Mouse (Mus musculus): ENCODE measurements around the gene Tenm2. TPM values are rescaled to one million over a fixed set of nuclear protein-coding genes. Genes with fewer than 3 reads are reported as not detected.
A peak's percentile ranks its signal among the peaks of the same experiment; 100 is the strongest.

The Tenm2 gene
- polyA plus RNA-seq, 1 experiment from 2014 or later: 3.2 TPM

GRCm38 (mm10) chr11:36549398-36550139, 686.2 kb downstream of the Tenm2 start:
- WGBS: 79% methylated on average over 11 of the region's 11 CpGs
- H3K9ac ChIP-seq (ENCODE audit: low read length): no peak overlapping the region

GRCm38 (mm10) chr11:36548139-36548538, 687.6 kb downstream of the Tenm2 start:
- H3K27me3 ChIP-seq (ENCODE audit: control insufficient read depth, insufficient read depth, low read length): no peaks in the 10 kb centered on the region
- no peaks in the 10 kb centered on the region for H3K4me1 ChIP-seq (ENCODE audit: control insufficient read depth, insufficient read depth, low read length)
- 75% methylated on average over 4 of the region's 4 CpGs for WGBS
- no peak overlapping the region for H3K27ac ChIP-seq (ENCODE audit: low read depth, low read length)
- H3K9ac ChIP-seq (ENCODE audit: low read length): no peak overlapping the region
- H3K9me3 ChIP-seq (ENCODE audit: control insufficient read depth, low read length): no peaks in the 10 kb centered on the region
- ATAC-seq (ENCODE audit: insufficient read depth, low FRiP score, low TSS enrichment): peak; percentile 35; the same call in 1 of the 2 replicates
- no peak for DNase-seq (ENCODE audit: low spot score)
- H3K4me2 ChIP-seq (ENCODE audit: low read depth): no peak overlapping the region
- H3K4me3 ChIP-seq (ENCODE audit: low read depth, low read length): no peak overlapping the region
- H3K36me3 ChIP-seq (ENCODE audit: control insufficient read depth, insufficient read depth, low read length): no peaks in the 10 kb centered on the region

More at GRCm38 (mm10) chr11:36549398-36550139, 686.2 kb downstream of the Tenm2 start:
- Histone ChIP-seq H3K4me1 (ENCODE audit: control insufficient read depth, insufficient read depth, low read length) (no peaks in the 10 kb centered on the region), H3K4me2 (ENCODE audit: low read depth) (no peak overlapping the region), H3K4me3 (ENCODE audit: low read depth, low read length) (no peak overlapping the region), H3K27me3 (ENCODE audit: control insufficient read depth, insufficient read depth, low read length) (no peaks in the 10 kb centered on the region), H3K36me3 (ENCODE audit: control insufficient read depth, insufficient read depth, low read length) (no peaks in the 10 kb centered on the region), H3K27ac (ENCODE audit: low read depth, low read length) (no peak overlapping the region), H3K9me3 (ENCODE audit: control insufficient read depth, low read length) (no peaks in the 10 kb centered on the region)
- DNase-seq (ENCODE audit: low spot score): no peak
- ATAC-seq (ENCODE audit: insufficient read depth, low FRiP score, low TSS enrichment): no peak

GRCm38 (mm10) chr11:36538144-36538543, 697.6 kb downstream of the Tenm2 start:
- Histone ChIP-seq H3K4me2 (ENCODE audit: low read depth) (no peak overlapping the region), H3K9me3 (ENCODE audit: control insufficient read depth, low read length) (no peaks in the 10 kb centered on the region), H3K36me3 (ENCODE audit: control insufficient read depth, insufficient read depth, low read length) (no peaks in the 10 kb centered on the region), H3K4me3 (ENCODE audit: low read depth, low read length) (no peak overlapping the region), H3K9ac (ENCODE audit: low read length) (no peak overlapping the region), H3K27me3 (ENCODE audit: control insufficient read depth, insufficient read depth, low read length) (no peaks in the 10 kb centered on the region), H3K4me1 (ENCODE audit: control insufficient read depth, insufficient read depth, low read length) (no peaks in the 10 kb centered on the region), H3K27ac (ENCODE audit: low read depth, low read length) (no peak overlapping the region)
- 81% methylated on average over 4 of the region's 4 CpGs for WGBS
- ATAC-seq (ENCODE audit: insufficient read depth, low FRiP score, low TSS enrichment) (no peak), DNase-seq (ENCODE audit: low spot score) (no peak)

GRCm38 (mm10) chr11:36537573-36538133, 698.1 kb downstream of the Tenm2 start:
- 91% methylated on average over 9 of the region's 9 CpGs for WGBS
- no peak for DNase-seq (ENCODE audit: low spot score)
- H3K27me3 ChIP-seq (ENCODE audit: control insufficient read depth, insufficient read depth, low read length): no peaks in the 10 kb centered on the region

GRCm38 (mm10) chr11:36535591-36535990, 700.2 kb downstream of the Tenm2 start:
- no peaks in the 10 kb centered on the region for H3K9me3 ChIP-seq (ENCODE audit: control insufficient read depth, low read length)
- H3K4me3 ChIP-seq (ENCODE audit: low read depth, low read length): no peak overlapping the region
- H3K36me3 ChIP-seq (ENCODE audit: control insufficient read depth, insufficient read depth, low read length): no peaks in the 10 kb centered on the region
- no peak for DNase-seq (ENCODE audit: low spot score)
- H3K4me1 ChIP-seq (ENCODE audit: control insufficient read depth, insufficient read depth, low read length): no peaks in the 10 kb centered on the region
- H3K27ac ChIP-seq (ENCODE audit: low read depth, low read length): no peak overlapping the region
- no peak overlapping the region for H3K9ac ChIP-seq (ENCODE audit: low read length)
- H3K27me3 ChIP-seq (ENCODE audit: control insufficient read depth, insufficient read depth, low read length): no peaks in the 10 kb centered on the region
- 91% methylated on average over 3 of the region's 3 CpGs for WGBS
- ATAC-seq (ENCODE audit: insufficient read depth, low FRiP score, low TSS enrichment): no peak
- no peak overlapping the region for H3K4me2 ChIP-seq (ENCODE audit: low read depth)

More at GRCm38 (mm10) chr11:36537573-36538133, 698.1 kb downstream of the Tenm2 start:
- H3K4me1 ChIP-seq (ENCODE audit: control insufficient read depth, insufficient read depth, low read length): no peaks in the 10 kb centered on the region
- no peak overlapping the region for H3K4me3 ChIP-seq (ENCODE audit: low read depth, low read length)
- no peaks in the 10 kb centered on the region for H3K36me3 ChIP-seq (ENCODE audit: control insufficient read depth, insufficient read depth, low read length)
- no peak overlapping the region for H3K27ac ChIP-seq (ENCODE audit: low read depth, low read length)
- no peak overlapping the region for H3K9ac ChIP-seq (ENCODE audit: low read length)
- no peak for ATAC-seq (ENCODE audit: insufficient read depth, low FRiP score, low TSS enrichment)
- no peaks in the 10 kb centered on the region for H3K9me3 ChIP-seq (ENCODE audit: control insufficient read depth, low read length)
- H3K4me2 ChIP-seq (ENCODE audit: low read depth): no peak overlapping the region

GRCm38 (mm10) chr11:36531614-36532013, 704.1 kb downstream of the Tenm2 start:
- 82% methylated on average over 4 of the region's 4 CpGs for WGBS

GRCm38 (mm10) chr11:36527509-36527908, 708.3 kb downstream of the Tenm2 start:
- no peaks in the 10 kb centered on the region for H3K9me3 ChIP-seq (ENCODE audit: control insufficient read depth, low read length)
- no peak overlapping the region for H3K27ac ChIP-seq (ENCODE audit: low read depth, low read length)
- no peak overlapping the region for H3K4me2 ChIP-seq (ENCODE audit: low read depth)
- ATAC-seq (ENCODE audit: insufficient read depth, low FRiP score, low TSS enrichment): no peak
- no peak overlapping the region for H3K9ac ChIP-seq (ENCODE audit: low read length)
- no peaks in the 10 kb centered on the region for H3K36me3 ChIP-seq (ENCODE audit: control insufficient read depth, insufficient read depth, low read length)
- no peak overlapping the region for H3K4me3 ChIP-seq (ENCODE audit: low read depth, low read length)
- H3K4me1 ChIP-seq (ENCODE audit: control insufficient read depth, insufficient read depth, low read length): no peaks in the 10 kb centered on the region
- no peaks in the 10 kb centered on the region for H3K27me3 ChIP-seq (ENCODE audit: control insufficient read depth, insufficient read depth, low read length)
- WGBS: 66% methylated on average over 4 of the region's 4 CpGs
- DNase-seq (ENCODE audit: low spot score): no peak

More at GRCm38 (mm10) chr11:36531614-36532013, 704.1 kb downstream of the Tenm2 start:
- DNase-seq (ENCODE audit: low spot score): no peak
- H3K27ac ChIP-seq (ENCODE audit: low read depth, low read length): no peak overlapping the region
- H3K4me3 ChIP-seq (ENCODE audit: low read depth, low read length): no peak overlapping the region
- no peak overlapping the region for H3K9ac ChIP-seq (ENCODE audit: low read length)
- no peaks in the 10 kb centered on the region for H3K9me3 ChIP-seq (ENCODE audit: control insufficient read depth, low read length)
- no peaks in the 10 kb centered on the region for H3K4me1 ChIP-seq (ENCODE audit: control insufficient read depth, insufficient read depth, low read length)
- no peak overlapping the region for H3K4me2 ChIP-seq (ENCODE audit: low read depth)
- no peaks in the 10 kb centered on the region for H3K27me3 ChIP-seq (ENCODE audit: control insufficient read depth, insufficient read depth, low read length)
- no peak for ATAC-seq (ENCODE audit: insufficient read depth, low FRiP score, low TSS enrichment)
- no peaks in the 10 kb centered on the region for H3K36me3 ChIP-seq (ENCODE audit: control insufficient read depth, insufficient read depth, low read length)

GRCm38 (mm10) chr11:36526381-36526780, 709.4 kb downstream of the Tenm2 start:
- no peak for ATAC-seq (ENCODE audit: insufficient read depth, low FRiP score, low TSS enrichment)
- Histone ChIP-seq H3K4me3 (ENCODE audit: low read depth, low read length) (no peak overlapping the region), H3K9me3 (ENCODE audit: control insufficient read depth, low read length) (no peaks in the 10 kb centered on the region), H3K4me1 (ENCODE audit: control insufficient read depth, insufficient read depth, low read length) (no peaks in the 10 kb centered on the region), H3K27me3 (ENCODE audit: control insufficient read depth, insufficient read depth, low read length) (no peaks in the 10 kb centered on the region), H3K27ac (ENCODE audit: low read depth, low read length) (no peak overlapping the region), H3K4me2 (ENCODE audit: low read depth) (no peak overlapping the region), H3K9ac (ENCODE audit: low read length) (no peak overlapping the region), H3K36me3 (ENCODE audit: control insufficient read depth, insufficient read depth, low read length) (no peaks in the 10 kb centered on the region)
- DNase-seq (ENCODE audit: low spot score): peak; percentile 80
- WGBS: 17% methylated on average over 8 of the region's 8 CpGs

- Histone ChIP-seq H3K4me2 (ENCODE audit: low read depth) (no peak overlapping the region), H3K9ac (ENCODE audit: low read length) (no peak overlapping the region), H3K9me3 (ENCODE audit: control insufficient read depth, low read length) (no peaks in the 10 kb centered on the region), H3K27ac (ENCODE audit: low read depth, low read length) (no peak overlapping the region), H3K27me3 (ENCODE audit: control insufficient read depth, insufficient read depth, low read length) (no peaks in the 10 kb centered on the region), H3K36me3 (ENCODE audit: control insufficient read depth, insufficient read depth, low read length) (no peaks in the 10 kb centered on the region), H3K4me3 (ENCODE audit: low read depth, low read length) (no peak overlapping the region), H3K4me1 (ENCODE audit: control insufficient read depth, insufficient read depth, low read length) (no peaks in the 10 kb centered on the region)
- ATAC-seq (ENCODE audit: insufficient read depth, low FRiP score, low TSS enrichment) (no peak), DNase-seq (ENCODE audit: low spot score) (no peak)
- WGBS: 56% methylated on average over 7 of the region's 7 CpGs
These were observed 723.3 kb downstream of the Tenm2 start for GRCm38 (mm10) chr11:36512468-36512867.
